Mouse (Mus musculus) lung, postnatal 0 days (tissue): Measurements from ENCODE around the gene Aes.

Experiments used
- CTCF ChIP-seq: IDR thresholded peaks from 2 replicates; pipeline ENCODE4 v1.5.1; 2016; ENCODE audit warnings: antibody characterized with exemption, mild to moderate bottlenecking
- EP300 ChIP-seq: IDR thresholded peaks from 2 replicates; pipeline ENCODE4 v1.6.1; 2016; ENCODE audit warnings: antibody characterized with exemption, mild to moderate bottlenecking, control low read depth

- TF ChIP-seq CTCF (no peak), EP300 (no peak)
Measured at GRCm38 (mm10) chr10:81560719-81561459, 1.6 kb downstream of the Aes start.
